Mouse (Mus musculus) embryonic facial prominence, embryonic 13.5 days (tissue): ENCODE results near the gene Ivns1abp. TPM values are rescaled to one million over a fixed set of nuclear protein-coding genes. Genes with fewer than 3 reads are reported as not detected.
"Not testable (repeated sequence)": the region's sequence is repeated elsewhere in the genome, so short reads cannot be mapped to it uniquely, and the experiment has no call there.

Experiments
- ATAC-seq: fragments of 200-750 bp; cut with Nextera tagmentation; 2 replicates; pipeline ENCODE4 v1.8.0; 2017; ENCODE audit warnings: low read depth; ENCODE audit not compliant: insufficient number of reproducible peaks, insufficient read depth, low FRiP score, low TSS enrichment
- H3K27ac ChIP-seq: fragments of 300-500 bp; sonication (generic); 2 replicates; pipeline ENCODE4 v1.5.1; 2015; ENCODE audit warnings: moderate library complexity, mild to moderate bottlenecking, inconsistent platforms
- H3K27me3 ChIP-seq: fragments of 300-500 bp; sonication (generic); 2 replicates; pipeline ENCODE4 v1.6.1; 2015; ENCODE audit warnings: mild to moderate bottlenecking, inconsistent platforms
- H3K36me3 ChIP-seq: fragments of 300-500 bp; sonication (generic); 2 replicates; pipeline ENCODE4 v1.6.1; 2015; ENCODE audit warnings: mild to moderate bottlenecking, inconsistent platforms
- H3K4me1 ChIP-seq: fragments of 300-500 bp; sonication (generic); 2 replicates; pipeline ENCODE4 v1.6.1; 2015; ENCODE audit warnings: inconsistent platforms
- H3K4me2 ChIP-seq: fragments of 300-500 bp; sonication (generic); 2 replicates; pipeline ENCODE4 v1.6.1; 2015; ENCODE audit warnings: moderate library complexity, mild to moderate bottlenecking, inconsistent platforms
- H3K4me3 ChIP-seq: fragments of 300-500 bp; sonication (generic); 2 replicates; pipeline ENCODE4 v1.5.1; 2015; ENCODE audit warnings: mild to moderate bottlenecking, inconsistent platforms
- H3K9ac ChIP-seq: fragments of 300-500 bp; sonication (generic); 2 replicates; pipeline ENCODE4 v1.6.1; 2015; ENCODE audit warnings: mild to moderate bottlenecking, inconsistent platforms
- H3K9me3 ChIP-seq: fragments of 300-500 bp; sonication (generic); 2 replicates; pipeline ENCODE4 v1.6.1; 2016; ENCODE audit warnings: inconsistent platforms
- WGBS: fragments of 180-500 bp; shearing (Covaris S2); methylation state at CpG from one replicate; pipeline ENCODE4 v1.1.7; 2015; ENCODE audit warnings: mixed read lengths; 5-methylcytosine and 5-hydroxymethylcytosine counted together
- polyA plus RNA-seq: library from polyadenylated mRNA; unstranded; fragments of >200 nt; fragmentation: Nextera tagmentation; extraction: Ambion mirVana; gene quantifications from 2 replicates; pipeline ENCODE4 v1.2.1, GENCODE M21; 2015

Gene Ivns1abp
- 411 and 420 TPM in 2 replicates for polyA plus RNA-seq

- peaks cover 37% of the 10 kb centered on the region for H3K4me1 ChIP-seq
- no peaks in the 10 kb centered on the region for H3K36me3 ChIP-seq
Observed at GRCm38 (mm10) chr1:151344283-151345108, at the start of gene Ivns1abp. Gene Ivns1abp, plus strand, starts transcription at chr1:151344477.

DNA sequence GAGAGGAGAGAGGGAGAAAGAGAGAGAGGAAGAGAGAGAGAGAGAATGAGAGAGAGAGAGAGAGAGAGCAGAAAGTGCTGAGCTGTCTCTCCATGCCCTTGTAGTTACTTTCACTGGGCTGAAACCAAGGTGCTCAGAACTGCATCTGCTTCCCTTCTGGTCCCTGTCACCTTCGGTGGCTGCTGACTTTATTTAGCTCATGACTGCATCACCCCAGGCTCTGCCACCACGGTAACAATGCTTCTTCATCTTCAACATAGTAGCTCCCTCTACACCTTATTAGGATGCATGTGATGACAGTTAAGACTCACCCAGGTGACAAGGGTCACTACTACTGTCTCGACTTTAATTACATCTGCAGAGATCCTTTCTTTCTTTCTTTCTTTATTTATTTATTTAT, 48.8 kb upstream of the Ivns1abp start:
- ATAC-seq: no peak
- Histone ChIP-seq H3K36me3 (no peaks in the 10 kb centered on the region), H3K4me3 (no peak overlapping the region), H3K9me3 (no peaks in the 10 kb centered on the region), H3K27me3 (no peaks in the 10 kb centered on the region), H3K9ac (no peak overlapping the region), H3K4me2 (no peak overlapping the region), H3K27ac (no peak overlapping the region), H3K4me1 (no peaks in the 10 kb centered on the region)
- 76% methylated on average over 3 of the region's 3 CpGs for whole genome bisulfite sequencing

More at GRCm38 (mm10) chr1:151344283-151345108, at the start of gene Ivns1abp:
- WGBS: under 1% methylated on average over 91 of the region's 104 CpGs
- peak; percentile 91 for ATAC-seq
- Histone ChIP-seq H3K4me3 (peak within 1 kb of the TSS; percentile 85), H3K27me3 (no peaks in the 10 kb centered on the region), H3K9ac (peak within 1 kb of the TSS; percentile 96), H3K27ac (peak within 1 kb of the TSS; percentile 96), H3K4me2 (peak within 1 kb of the TSS; percentile 82), H3K9me3 (no peaks in the 10 kb centered on the region)

DNA sequence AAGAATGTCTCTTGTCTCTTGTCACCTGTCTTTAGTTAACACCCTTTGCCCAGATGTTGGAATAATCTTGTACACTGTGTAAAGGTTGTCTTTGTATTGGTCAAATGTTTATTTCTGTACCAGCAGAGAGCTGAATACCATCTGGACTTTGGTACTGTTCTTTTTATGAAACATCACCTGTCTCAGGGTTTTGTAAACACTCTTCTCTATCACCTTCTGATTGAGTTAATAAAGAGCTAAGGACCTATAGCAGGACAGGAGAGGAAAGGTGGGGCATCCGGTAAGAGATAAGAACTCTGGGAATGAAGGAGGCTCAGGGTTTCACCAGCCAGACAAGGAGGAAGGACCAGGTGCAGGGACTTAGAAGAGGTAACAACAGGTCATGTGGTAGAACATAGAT, 47.7 kb upstream of the Ivns1abp start:
- ATAC-seq: no peak
- 94% methylated on average over 1 of the region's 1 CpGs for WGBS

GRCm38 (mm10) chr1:151297025-151297424, 47.3 kb upstream of the Ivns1abp start:
- no peaks in the 10 kb centered on the region for H3K9me3 ChIP-seq
- ATAC-seq: no peak
- H3K4me3 ChIP-seq: no peak overlapping the region
- no peaks in the 10 kb centered on the region for H3K4me1 ChIP-seq
- H3K9ac ChIP-seq: no peak overlapping the region
- no peaks in the 10 kb centered on the region for H3K36me3 ChIP-seq
- WGBS: 83% methylated on average over 6 of the region's 6 CpGs
- no peak overlapping the region for H3K27ac ChIP-seq
- H3K4me2 ChIP-seq: no peak overlapping the region
- H3K27me3 ChIP-seq: no peaks in the 10 kb centered on the region

More for the DNA sequence above, 47.7 kb upstream of the Ivns1abp start:
- Histone ChIP-seq H3K27ac (no peak overlapping the region), H3K4me2 (no peak overlapping the region), H3K4me1 (no peaks in the 10 kb centered on the region), H3K4me3 (no peak overlapping the region), H3K36me3 (no peaks in the 10 kb centered on the region), H3K9ac (no peak overlapping the region), H3K9me3 (no peaks in the 10 kb centered on the region), H3K27me3 (no peaks in the 10 kb centered on the region)

DNA sequence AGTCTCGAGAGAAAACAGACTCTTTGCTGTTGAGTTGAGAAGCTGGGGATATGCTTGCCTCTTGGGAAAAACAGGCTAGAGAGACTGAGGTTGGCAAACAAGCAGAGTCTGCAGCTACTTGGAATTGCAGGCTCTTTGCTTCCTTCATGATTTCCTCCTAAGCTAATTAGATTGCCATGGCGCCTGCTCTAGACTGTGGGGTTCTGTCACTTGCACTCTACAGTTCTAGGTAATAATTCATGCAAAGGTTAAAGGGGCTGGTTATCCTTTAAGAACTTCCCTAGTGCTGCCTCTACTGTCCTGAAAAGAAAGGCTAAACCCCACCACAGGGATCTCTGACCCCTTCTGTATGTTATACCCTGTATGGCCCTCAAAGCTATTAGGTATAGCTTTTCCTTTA, 46.7 kb upstream of the Ivns1abp start:
- H3K36me3 ChIP-seq: no peaks in the 10 kb centered on the region
- no peaks in the 10 kb centered on the region for H3K4me1 ChIP-seq
- H3K27me3 ChIP-seq: no peaks in the 10 kb centered on the region
- no peak overlapping the region for H3K9ac ChIP-seq
- H3K4me3 ChIP-seq: no peak overlapping the region
- H3K27ac ChIP-seq: no peak overlapping the region
- no peaks in the 10 kb centered on the region for H3K9me3 ChIP-seq
- 75% methylated on average over 2 of the region's 2 CpGs for WGBS
- no peak for ATAC-seq
- H3K4me2 ChIP-seq: no peak overlapping the region

GRCm38 (mm10) chr1:151301456-151301855, 42.8 kb upstream of the Ivns1abp start:
- Histone ChIP-seq H3K36me3 (no peaks in the 10 kb centered on the region), H3K27me3 (no peaks in the 10 kb centered on the region), H3K4me1 (no peaks in the 10 kb centered on the region), H3K27ac (no peak overlapping the region), H3K9me3 (no peaks in the 10 kb centered on the region), H3K4me3 (no peak overlapping the region), H3K4me2 (no peak overlapping the region), H3K9ac (no peak overlapping the region)
- no peak for ATAC-seq
- 65% methylated on average over 6 of the region's 6 CpGs for whole genome bisulfite sequencing

DNA sequence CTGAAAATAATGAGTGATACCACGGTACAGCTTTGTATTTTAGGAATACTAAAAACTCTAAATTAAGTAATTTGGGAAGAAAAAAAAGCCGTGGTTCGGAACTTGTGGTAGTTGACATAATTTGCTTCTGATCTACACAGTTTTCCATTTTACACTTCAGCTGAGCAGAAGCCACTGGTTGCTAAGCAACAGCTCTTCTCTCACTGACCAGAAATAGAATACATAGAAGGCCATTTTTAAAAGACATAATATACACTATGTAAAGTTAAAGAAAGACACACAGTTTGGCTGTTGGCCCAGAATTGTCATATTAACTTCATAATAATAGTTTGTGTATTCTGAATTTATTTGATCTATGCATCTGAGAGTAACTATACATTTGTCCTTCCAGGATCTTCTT, 42.4 kb upstream of the Ivns1abp start:
- no peak for ATAC-seq
- WGBS: 60% methylated on average over 3 of the region's 3 CpGs
- Histone ChIP-seq H3K4me2 (no peak overlapping the region), H3K27ac (no peak overlapping the region), H3K9me3 (no peaks in the 10 kb centered on the region), H3K9ac (no peak overlapping the region), H3K4me1 (no peaks in the 10 kb centered on the region), H3K27me3 (no peaks in the 10 kb centered on the region), H3K36me3 (no peaks in the 10 kb centered on the region), H3K4me3 (no peak overlapping the region)

DNA sequence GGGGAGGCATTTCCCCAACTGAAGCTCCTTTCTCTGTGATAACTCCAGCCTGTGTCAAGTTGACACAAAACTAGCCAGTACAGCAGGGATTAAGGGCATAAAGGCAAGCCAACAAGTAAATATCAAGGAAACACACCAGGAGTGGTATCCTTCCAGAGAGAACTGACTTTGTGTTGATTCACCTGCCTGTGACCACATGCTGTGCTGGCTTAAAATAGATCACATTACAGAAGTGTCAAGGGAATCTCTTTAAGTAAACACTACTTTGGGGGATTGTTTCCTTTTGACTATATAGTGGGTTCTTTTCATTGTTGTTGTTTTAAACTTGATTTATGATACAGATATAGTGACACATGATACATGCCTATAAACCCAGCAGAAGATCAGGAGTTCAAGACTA, 41.0 kb upstream of the Ivns1abp start:
- Histone ChIP-seq H3K4me1 (no peaks in the 10 kb centered on the region), H3K9me3 (no peaks in the 10 kb centered on the region), H3K4me2 (no peak overlapping the region), H3K4me3 (no peak overlapping the region), H3K27ac (no peak overlapping the region), H3K27me3 (no peaks in the 10 kb centered on the region), H3K36me3 (no peaks in the 10 kb centered on the region), H3K9ac (no peak overlapping the region)
- no peak for ATAC-seq

DNA sequence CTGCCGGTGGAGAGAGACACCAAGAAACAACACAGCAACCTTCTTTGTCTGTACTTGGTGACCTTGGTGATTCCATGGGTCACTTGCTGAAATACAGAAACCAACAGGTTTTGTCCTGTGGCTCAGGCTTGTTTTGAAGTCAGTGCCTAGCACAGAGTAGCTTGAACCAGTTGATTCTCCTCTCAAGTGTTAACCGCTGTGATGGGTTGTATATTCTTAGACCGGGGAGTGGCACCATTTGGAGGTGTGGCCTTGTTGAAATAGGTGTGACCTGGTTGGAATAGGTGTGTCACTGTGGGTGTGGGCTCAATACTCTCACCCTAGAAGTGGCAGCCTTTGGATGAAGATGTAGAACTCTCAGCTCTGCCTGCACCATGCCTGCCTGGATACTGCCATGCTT, 39.3 kb upstream of the Ivns1abp start:
- not testable (repeated sequence) for H3K4me1 ChIP-seq, H3K27ac ChIP-seq, H3K27me3 ChIP-seq, H3K4me3 ChIP-seq, H3K36me3 ChIP-seq, H3K9me3 ChIP-seq, H3K4me2 ChIP-seq, H3K9ac ChIP-seq, ATAC-seq
- 89% methylated on average over 3 of the region's 3 CpGs for WGBS

DNA sequence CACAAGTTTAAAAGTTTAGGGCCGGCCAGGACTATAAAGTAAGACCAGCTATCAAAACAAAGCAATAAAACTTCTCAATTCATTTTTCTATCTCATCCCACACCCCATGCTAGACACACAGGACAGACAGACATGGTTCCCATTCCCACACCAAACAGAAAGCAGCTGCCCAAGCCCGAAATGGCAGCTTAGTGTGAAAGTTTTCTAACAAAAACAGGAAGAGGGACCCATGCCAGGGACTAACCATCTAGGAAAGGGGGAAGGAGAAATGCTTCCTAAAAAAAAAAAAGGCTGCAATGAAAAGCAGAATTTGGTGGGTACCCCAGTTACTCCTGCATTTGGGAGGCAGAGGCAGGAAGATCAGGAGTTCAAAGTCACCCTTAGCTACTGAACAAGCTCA, 37.2 kb upstream of the Ivns1abp start:
- Histone ChIP-seq H3K4me1 (no peaks in the 10 kb centered on the region; the same call in 1 of the 2 replicates), H3K9ac (no peak overlapping the region), H3K27ac (no peak overlapping the region), H3K9me3 (no peaks in the 10 kb centered on the region), H3K4me3 (no peak overlapping the region), H3K36me3 (no peaks in the 10 kb centered on the region), H3K27me3 (no peaks in the 10 kb centered on the region), H3K4me2 (no peak overlapping the region)
- WGBS: 47% methylated on average over 2 of the region's 2 CpGs
- ATAC-seq: no peak

DNA sequence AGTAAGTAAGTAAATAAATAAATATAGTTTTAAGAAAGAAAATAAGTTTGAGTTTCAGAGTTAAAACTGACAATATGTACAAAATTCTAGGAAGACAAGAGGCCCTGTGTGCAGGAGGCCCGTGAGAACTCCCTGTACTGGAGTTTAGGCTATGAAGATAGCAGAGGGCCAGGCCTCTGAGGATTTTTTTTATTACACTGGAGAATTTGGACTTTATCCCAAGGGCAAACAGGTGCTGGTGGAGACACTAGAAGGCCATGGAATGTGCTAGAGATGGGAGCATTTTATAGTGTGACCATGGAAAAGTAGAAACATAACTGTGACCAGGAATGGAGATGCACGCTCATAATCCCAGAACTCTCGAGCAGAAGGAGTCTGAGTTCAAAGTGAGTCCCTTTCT, 36.5 kb upstream of the Ivns1abp start:
- 51% methylated on average over 3 of the region's 3 CpGs for WGBS
- Histone ChIP-seq H3K27me3 (no peaks in the 10 kb centered on the region), H3K27ac (no peak overlapping the region), H3K36me3 (no peaks in the 10 kb centered on the region), H3K4me2 (no peak overlapping the region), H3K9me3 (no peaks in the 10 kb centered on the region), H3K4me1 (no peaks in the 10 kb centered on the region; the same call in 1 of the 2 replicates), H3K4me3 (no peak overlapping the region), H3K9ac (no peak overlapping the region)
- no peak for ATAC-seq

- no peak overlapping the region for H3K27ac ChIP-seq
- no peaks in the 10 kb centered on the region; the same call in 1 of the 2 replicates for H3K4me1 ChIP-seq
- H3K36me3 ChIP-seq: no peaks in the 10 kb centered on the region
- H3K9ac ChIP-seq: no peak overlapping the region
- H3K9me3 ChIP-seq: no peaks in the 10 kb centered on the region
- WGBS: 54% methylated on average over 4 of the region's 4 CpGs
- H3K27me3 ChIP-seq: no peaks in the 10 kb centered on the region
- ATAC-seq: no peak
- no peak overlapping the region for H3K4me2 ChIP-seq
- H3K4me3 ChIP-seq: no peak overlapping the region
Observed at GRCm38 (mm10) chr1:151308508-151308907, 35.8 kb upstream of the Ivns1abp start.
